Mouse (Mus musculus) E14TG2a.4 (cell line): ENCODE results near the gene Ethe1.

Experiments used
- H3K27me3 ChIP-seq: 2 replicates; pipeline ENCODE4 v1.6.1; 2014; ENCODE audit warnings: low read length, control low read depth; ENCODE audit not compliant: insufficient read depth
- H3K36me3 ChIP-seq: 2 replicates; pipeline ENCODE4 v1.6.1; 2014; ENCODE audit warnings: low read length, control low read depth; ENCODE audit not compliant: insufficient read depth
- H3K4me1 ChIP-seq: replicated peaks from 2 replicates; pipeline ENCODE4 v1.6.1; 2014; ENCODE audit warnings: low read depth, low read length, control low read depth
- H3K4me3 ChIP-seq: replicated peaks from 2 replicates; pipeline ENCODE4 v1.5.1; 2014; ENCODE audit warnings: mild to moderate bottlenecking, low read length
- H3K9me3 ChIP-seq: 2 replicates; pipeline ENCODE4 v1.6.1; 2014; ENCODE audit warnings: low read length, control low read depth
- CTCF ChIP-seq: conservative IDR thresholded peaks from 2 replicates; pipeline ENCODE4 v1.5.1; 2014; ENCODE audit warnings: low read length
- NANOG ChIP-seq: IDR thresholded peaks from 2 replicates; pipeline ENCODE4 v1.6.1; 2014; ENCODE audit warnings: borderline replicate concordance, low read length, mixed read lengths
- POU5F1 ChIP-seq: IDR thresholded peaks from 2 replicates; pipeline ENCODE4 v1.6.1; 2014; ENCODE audit warnings: low read length, borderline replicate concordance

The Ethe1 gene

GRCm38 (mm10) chr7:24599211-24600067, 12.1 kb downstream of the Ethe1 start:
- H3K9me3 ChIP-seq, result no peaks in the 10 kb centered on the region
- TF ChIP-seq NANOG, result no peak
- peak; percentile 70 for TF ChIP-seq CTCF

GRCm38 (mm10) chr7:24600941-24601597, 13.7 kb downstream of the Ethe1 start:
- H3K4me1 ChIP-seq, result peaks cover 19% of the 10 kb centered on the region
- peak; percentile 99 for TF ChIP-seq CTCF
- TF ChIP-seq POU5F1, result no peak
- no peaks in the 10 kb centered on the region for H3K9me3 ChIP-seq
- no peak overlapping the region for H3K4me3 ChIP-seq
- peaks cover 5% of the 10 kb centered on the region for H3K27me3 ChIP-seq
- H3K36me3 ChIP-seq, result no peaks in the 10 kb centered on the region

More at GRCm38 (mm10) chr7:24599211-24600067, 12.1 kb downstream of the Ethe1 start:
- H3K27me3 ChIP-seq, result peaks cover 21% of the 10 kb centered on the region
- H3K4me1 ChIP-seq, result peaks cover 31% of the 10 kb centered on the region
- no peaks in the 10 kb centered on the region for H3K36me3 ChIP-seq
- H3K4me3 ChIP-seq, result no peak overlapping the region

GRCm38 (mm10) chr7:24605561-24605960, 18.2 kb downstream of the Ethe1 start:
- H3K9me3 ChIP-seq, result peaks cover 1% of the 10 kb centered on the region
- no peaks in the 10 kb centered on the region for H3K36me3 ChIP-seq
- H3K27me3 ChIP-seq, result peaks cover 14% of the 10 kb centered on the region
- no peak for TF ChIP-seq POU5F1
- no peak for TF ChIP-seq NANOG
- no peak for TF ChIP-seq CTCF
- no peak overlapping the region for H3K4me3 ChIP-seq
- H3K4me1 ChIP-seq, result peaks cover 41% of the 10 kb centered on the region

GRCm38 (mm10) chr7:24606046-24606445, 18.7 kb downstream of the Ethe1 start:
- H3K27me3 ChIP-seq, result peaks cover 19% of the 10 kb centered on the region
- TF ChIP-seq POU5F1, result no peak
- TF ChIP-seq CTCF, result no peak
- no peak for TF ChIP-seq NANOG
- H3K9me3 ChIP-seq, result peaks cover 6% of the 10 kb centered on the region
- peaks cover 46% of the 10 kb centered on the region for H3K4me1 ChIP-seq
- no peaks in the 10 kb centered on the region for H3K36me3 ChIP-seq
- H3K4me3 ChIP-seq, result no peak overlapping the region

GRCm38 (mm10) chr7:24608017-24608416, 20.7 kb downstream of the Ethe1 start:
- TF ChIP-seq POU5F1 (no peak), CTCF (no peak), NANOG (no peak)
- Histone ChIP-seq H3K27me3 (peaks cover 37% of the 10 kb centered on the region), H3K9me3 (peaks cover 12% of the 10 kb centered on the region), H3K4me3 (no peak overlapping the region), H3K4me1 (peaks cover 57% of the 10 kb centered on the region), H3K36me3 (no peaks in the 10 kb centered on the region)

- H3K27me3 ChIP-seq, result peaks cover 43% of the 10 kb centered on the region
- no peaks in the 10 kb centered on the region for H3K36me3 ChIP-seq
- H3K4me1 ChIP-seq, result peaks cover 62% of the 10 kb centered on the region
- no peak for TF ChIP-seq NANOG
- TF ChIP-seq POU5F1, result no peak
- TF ChIP-seq CTCF, result no peak
- peaks cover 12% of the 10 kb centered on the region for H3K9me3 ChIP-seq
- no peak overlapping the region for H3K4me3 ChIP-seq
Measured at GRCm38 (mm10) chr7:24608561-24608960, 21.2 kb downstream of the Ethe1 start.

GRCm38 (mm10) chr7:24610144-24610878, 23.0 kb downstream of the Ethe1 start, which contains the start of gene Phldb3:
Gene Phldb3 (plus strand): TSS chr7:24610763.
- TF ChIP-seq CTCF, result no peak
- no peak for TF ChIP-seq POU5F1
- TF ChIP-seq NANOG, result no peak
- Histone ChIP-seq H3K27me3 (peaks cover 56% of the 10 kb centered on the region), H3K4me1 (peaks cover 66% of the 10 kb centered on the region), H3K36me3 (no peaks in the 10 kb centered on the region), H3K9me3 (peaks cover 12% of the 10 kb centered on the region), H3K4me3 (peak within 1 kb of the TSS; percentile 74)

- Histone ChIP-seq H3K36me3 (no peaks in the 10 kb centered on the region), H3K4me1 (peaks cover 66% of the 10 kb centered on the region), H3K4me3 (peak overlapping the region; percentile 74), H3K9me3 (peaks cover 12% of the 10 kb centered on the region), H3K27me3 (peaks cover 56% of the 10 kb centered on the region)
- TF ChIP-seq POU5F1 (no peak), CTCF (no peak), NANOG (no peak)
Measured at GRCm38 (mm10) chr7:24610879-24611494, 23.6 kb downstream of the Ethe1 start.
